Mouse (Mus musculus): ENCODE measurements around the gene Fzr1.

DNA sequence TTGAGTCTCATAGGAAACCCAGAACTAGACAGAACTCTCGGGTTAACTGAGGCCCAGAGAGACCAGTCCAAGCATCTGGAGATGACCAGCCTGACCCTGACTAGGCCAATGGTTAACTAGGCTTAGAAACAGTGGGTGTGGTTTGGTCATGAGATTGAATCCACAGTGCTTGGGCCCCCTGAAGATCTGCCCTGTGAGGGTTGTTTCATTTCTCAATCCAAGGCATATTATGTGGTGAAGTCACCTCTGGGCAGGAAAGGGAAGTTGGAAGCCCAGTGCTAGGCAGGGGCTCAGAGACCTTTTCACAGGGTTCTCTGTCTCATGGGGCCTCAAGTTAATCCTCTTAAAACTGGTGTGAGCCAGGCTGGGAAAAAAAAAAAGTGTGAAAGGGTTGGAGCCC, 19.5 kb downstream of the Fzr1 start:
- TF ChIP-seq CTCF (IDR thresholded peaks at IDR 0.05; ENCODE audit: low read depth) (no peak), EP300 (IDR thresholded peaks at IDR 0.05; ENCODE audit: low read depth) (no peak)
